8 mouse cellular contexts compared by ENCODE assay signal in genomic region chr3:46447481-46448265, GRCm38 (mm10). TPM values are rescaled to one million over a fixed set of nuclear protein-coding genes. Genes with fewer than 3 reads are reported as not detected.
A peak's percentile ranks its signal among the peaks of the same experiment; 100 is the strongest.
DNase-seq lines count a peak whose midpoint lies in the region; ATAC-seq lines count a peak whose summit lies in the region.

Gene Pabpc4l, minus strand, starts transcription at chr3:46448219.

- no peak for ATAC-seq in megakaryocyte, adult 5-6 weeks (ENCODE audit: poor library complexity, severe bottlenecking)
- ATAC-seq in kidney, embryonic 16.5 days (ENCODE audit: low FRiP score, low TSS enrichment) = peak; percentile 97

- peaks cover 6% of the 10 kb centered on the region; the same call in 1 of the 2 replicates for H3K4me1 ChIP-seq in megakaryocyte, embryonic 14.5 days
- H3K4me1 ChIP-seq in kidney, embryonic 16.5 days (ENCODE audit: insufficient read depth, low read length) = peaks cover 3% of the 10 kb centered on the region; the same call in 1 of the 2 replicates

- peak within 1 kb of the TSS; percentile 82 for H3K27ac ChIP-seq in kidney, embryonic 16.5 days (ENCODE audit: low read length)

- peak within 1 kb of the TSS; percentile 88 for H3K4me3 ChIP-seq in megakaryocyte, embryonic 14.5 days (replicated peaks)
- peak within 1 kb of the TSS; percentile 70 for H3K4me3 ChIP-seq in kidney, embryonic 16.5 days (ENCODE audit: low read length)

- H3K36me3 ChIP-seq in megakaryocyte, embryonic 14.5 days (replicated peaks; ENCODE audit: low read length) = no peaks in the 10 kb centered on the region
- H3K36me3 ChIP-seq in kidney, embryonic 16.5 days (ENCODE audit: insufficient read depth, low read length) = peaks cover 11% of the 10 kb centered on the region; the same call in 1 of the 2 replicates

- no peaks in the 10 kb centered on the region for H3K9me3 ChIP-seq in megakaryocyte, embryonic 14.5 days
- peaks cover 12% of the 10 kb centered on the region; the same call in 1 of the 2 replicates for H3K9me3 ChIP-seq in kidney, embryonic 16.5 days (ENCODE audit: low read length)

- H3K9ac ChIP-seq in kidney, embryonic 16.5 days (replicated peaks; ENCODE audit: low read length) = peak within 1 kb of the TSS; percentile 83

- H3K27me3 ChIP-seq in megakaryocyte, embryonic 14.5 days (replicated peaks) = no peaks in the 10 kb centered on the region
- H3K27me3 ChIP-seq in kidney, embryonic 16.5 days (ENCODE audit: insufficient read depth, low read length) = no peaks in the 10 kb centered on the region

- H3K4me2 ChIP-seq in kidney, embryonic 16.5 days (replicated peaks; ENCODE audit: low read depth, low read length) = peak within 1 kb of the TSS; percentile 60

- peak; percentile 77 for DNase-seq in embryo, embryonic 9.5 days (ENCODE audit: extremely low spot score)
- DNase-seq in heart, adult 8-10 months (ENCODE audit: low spot score) = peak; percentile 4
- DNase-seq in lung, postnatal 10 days = peak; percentile 75
- peak; percentile 70 for DNase-seq in retina, postnatal 1 day
- no peak for DNase-seq in thymus, adult 18-20 months

- WGBS in kidney, embryonic 16.5 days = 0% methylated on average over 23 of the region's 37 CpGs

RNA-seq across cellular contexts. Expression of gene Pabpc4l, which starts in this region (rescaled TPM):
- not detected in 2 replicates for polyA plus RNA-seq in megakaryocyte, embryonic 14.5 days (2012; ENCODE audit: insufficient read depth, low replicate concordance)
- total RNA-seq in megakaryocyte, adult 5-6 weeks (2015) = not detected in 2 replicates
- not detected in 2 replicates for total RNA-seq in megakaryocyte, adult 5-6 weeks (2017)
- under 1 TPM in 2 of 4 experiments, not detected in 2; 0.05 to 0.06 TPM for total RNA-seq in heart, adult 8-10 months (2022)
- polyA plus RNA-seq in kidney, embryonic 16.5 days (2015; fragmentation: Nextera tagmentation; extraction: Ambion mirVana) = 11.8 and 13.1 TPM in 2 replicates

Comparison
In these comparisons a context has a peak if more than half of its experiments do, and no peak if none do; other contexts are left out.
1. RNA of gene Pabpc4l (polyA plus RNA-seq): 11.8 to 13.1 TPM in kidney, embryonic 16.5 days; not detected in megakaryocyte, embryonic 14.5 days; every median in the first group is over 10 times any median in the second.
2. Peak in DNase-seq in heart, adult 8-10 months; RNA of the gene not detected or under 1 TPM.
3. DNase-seq: peak in embryo, embryonic 9.5 days (single experiment), lung, postnatal 10 days (single experiment) and retina, postnatal 1 day (single experiment); none in thymus, adult 18-20 months (0 of 2).